Mouse (Mus musculus) neural tube, embryonic 14.5 days (tissue): ENCODE results near the gene Pitpnm2. TPM values are rescaled to one million over a fixed set of nuclear protein-coding genes. Genes with fewer than 3 reads are reported as not detected.

Experiments
- ATAC-seq: fragments of 200-750 bp; cut with Nextera tagmentation; 2 replicates; pipeline ENCODE4 v1.8.0; 2017; ENCODE audit warnings: low read depth, mild to moderate bottlenecking, moderate TSS enrichment, moderate library complexity
- H3K27ac ChIP-seq: fragments of 300-500 bp; sonication (generic); 2 replicates; pipeline ENCODE4 v1.5.1; 2014; ENCODE audit warnings: low read depth, mild to moderate bottlenecking, control low read depth, low read length, moderate library complexity, mixed read lengths
- H3K27me3 ChIP-seq: fragments of 300-500 bp; sonication (generic); 2 replicates; pipeline ENCODE4 v1.6.1; 2014; ENCODE audit warnings: low read length; ENCODE audit not compliant: control insufficient read depth, insufficient read depth
- H3K36me3 ChIP-seq: fragments of 300-500 bp; sonication (generic); 2 replicates; pipeline ENCODE4 v1.6.1; 2014; ENCODE audit warnings: low read length, mixed read lengths; ENCODE audit not compliant: control insufficient read depth, insufficient read depth
- H3K4me1 ChIP-seq: fragments of 300-500 bp; sonication (generic); 2 replicates; pipeline ENCODE4 v1.6.1; 2014; ENCODE audit warnings: low read length; ENCODE audit not compliant: control insufficient read depth, insufficient read depth
- H3K4me2 ChIP-seq: fragments of 300-500 bp; sonication (generic); 2 replicates; pipeline ENCODE4 v1.6.1; 2014; ENCODE audit warnings: mild to moderate bottlenecking, low read depth, low read length, control low read depth
- H3K4me3 ChIP-seq: fragments of 300-500 bp; sonication (generic); 2 replicates; pipeline ENCODE4 v1.5.1; 2014; ENCODE audit warnings: low read depth, low read length, control low read depth, mixed read lengths
- H3K9ac ChIP-seq: fragments of 300-500 bp; sonication (generic); replicated peaks from 2 replicates; pipeline ENCODE4 v1.6.1; 2014; ENCODE audit warnings: low read depth, mild to moderate bottlenecking, control low read depth, low read length, mixed read lengths
- H3K9me3 ChIP-seq: fragments of 300-500 bp; sonication (generic); 2 replicates; pipeline ENCODE4 v1.6.1; 2016; ENCODE audit warnings: low read length; ENCODE audit not compliant: control insufficient read depth
- WGBS: fragments of 180-500 bp; shearing (Covaris S2); extraction: QIAGEN DNeasy Blood & Tissue Kit; methylation state at CpG from one replicate; pipeline ENCODE4 v1.1.7; 2014; 5-methylcytosine and 5-hydroxymethylcytosine counted together
- polyA plus RNA-seq: library from polyadenylated mRNA; unstranded; fragments of >200 nt; fragmentation: Nextera tagmentation; extraction: Ambion mirVana; gene quantifications from 2 replicates; pipeline ENCODE4 v1.2.1, GENCODE M21; 2014

The Pitpnm2 gene
- polyA plus RNA-seq, 1 experiment from 2014 or later, result 14.3 TPM

- H3K4me1 ChIP-seq, result peaks cover 13% of the 10 kb centered on the region; the same call in 1 of the 2 replicates
- 95% methylated on average over 4 of the region's 4 CpGs for WGBS
- H3K27ac ChIP-seq, result no peak overlapping the region
- no peaks in the 10 kb centered on the region for H3K9me3 ChIP-seq
- H3K4me2 ChIP-seq, result no peak overlapping the region
- ATAC-seq, result no peak
- no peaks in the 10 kb centered on the region for H3K27me3 ChIP-seq
- H3K4me3 ChIP-seq, result no peak overlapping the region
- no peak overlapping the region for H3K9ac ChIP-seq
- H3K36me3 ChIP-seq, result no peaks in the 10 kb centered on the region
Measured at GRCm38 (mm10) chr5:124203251-124203650, 46.3 kb downstream of the Pitpnm2 start.

GRCm38 (mm10) chr5:124202071-124202470 is 47.5 kb downstream of the Pitpnm2 start:
- WGBS, result 77% methylated on average over 4 of the region's 4 CpGs
- no peak overlapping the region for H3K4me3 ChIP-seq
- H3K9ac ChIP-seq, result no peak overlapping the region
- ATAC-seq, result no peak
- H3K9me3 ChIP-seq, result no peaks in the 10 kb centered on the region
- no peaks in the 10 kb centered on the region for H3K36me3 ChIP-seq
- H3K27me3 ChIP-seq, result no peaks in the 10 kb centered on the region
- H3K4me1 ChIP-seq, result peaks cover 10% of the 10 kb centered on the region; the same call in 1 of the 2 replicates
- no peak overlapping the region for H3K27ac ChIP-seq
- no peak overlapping the region for H3K4me2 ChIP-seq

- Histone ChIP-seq H3K36me3 (no peaks in the 10 kb centered on the region), H3K27me3 (no peaks in the 10 kb centered on the region), H3K4me3 (no peak overlapping the region), H3K4me2 (no peak overlapping the region), H3K9me3 (no peaks in the 10 kb centered on the region), H3K9ac (no peak overlapping the region), H3K4me1 (peaks cover 6% of the 10 kb centered on the region; the same call in 1 of the 2 replicates), H3K27ac (no peak overlapping the region)
- ATAC-seq, result no peak
- WGBS, result 75% methylated on average over 2 of the region's 2 CpGs
Measured at GRCm38 (mm10) chr5:124201564-124201963, 48.0 kb downstream of the Pitpnm2 start.

GRCm38 (mm10) chr5:124200844-124201243 is 48.7 kb downstream of the Pitpnm2 start:
- H3K4me3 ChIP-seq, result no peak overlapping the region
- no peaks in the 10 kb centered on the region for H3K27me3 ChIP-seq
- H3K9me3 ChIP-seq, result no peaks in the 10 kb centered on the region
- H3K27ac ChIP-seq, result no peak overlapping the region
- ATAC-seq, result no peak
- H3K9ac ChIP-seq, result no peak overlapping the region
- H3K36me3 ChIP-seq, result no peaks in the 10 kb centered on the region
- no peaks in the 10 kb centered on the region for H3K4me1 ChIP-seq
- 72% methylated on average over 5 of the region's 5 CpGs for WGBS
- H3K4me2 ChIP-seq, result no peak overlapping the region

- Histone ChIP-seq H3K36me3 (no peaks in the 10 kb centered on the region), H3K4me2 (no peak overlapping the region), H3K9ac (no peak overlapping the region), H3K9me3 (no peaks in the 10 kb centered on the region), H3K4me1 (no peaks in the 10 kb centered on the region), H3K27me3 (no peaks in the 10 kb centered on the region), H3K4me3 (no peak overlapping the region), H3K27ac (no peak overlapping the region)
- ATAC-seq, result no peak
- 87% methylated on average over 5 of the region's 5 CpGs for WGBS
Measured at GRCm38 (mm10) chr5:124199168-124199567, 50.4 kb downstream of the Pitpnm2 start.

- no peak for ATAC-seq
- H3K27ac ChIP-seq, result no peak overlapping the region
- WGBS, result 88% methylated on average over 7 of the region's 7 CpGs
- H3K4me3 ChIP-seq, result no peak overlapping the region
- H3K4me2 ChIP-seq, result no peak overlapping the region
- H3K9ac ChIP-seq, result no peak overlapping the region
- H3K27me3 ChIP-seq, result no peaks in the 10 kb centered on the region
- peaks cover 6% of the 10 kb centered on the region; the same call in 1 of the 2 replicates for H3K4me1 ChIP-seq
- H3K9me3 ChIP-seq, result no peaks in the 10 kb centered on the region
- H3K36me3 ChIP-seq, result no peaks in the 10 kb centered on the region
Measured at GRCm38 (mm10) chr5:124198473-124198872, 51.1 kb downstream of the Pitpnm2 start.

GRCm38 (mm10) chr5:124196082-124196481 is 53.5 kb downstream of the Pitpnm2 start:
- ATAC-seq, result no peak
- no peak overlapping the region for H3K27ac ChIP-seq
- H3K4me3 ChIP-seq, result no peak overlapping the region
- 91% methylated on average over 4 of the region's 4 CpGs for WGBS
- H3K36me3 ChIP-seq, result no peaks in the 10 kb centered on the region
- no peak overlapping the region for H3K4me2 ChIP-seq
- peaks cover 14% of the 10 kb centered on the region; the same call in 1 of the 2 replicates for H3K4me1 ChIP-seq
- no peak overlapping the region for H3K9ac ChIP-seq
- H3K27me3 ChIP-seq, result no peaks in the 10 kb centered on the region
- H3K9me3 ChIP-seq, result no peaks in the 10 kb centered on the region

- 74% methylated on average over 11 of the region's 11 CpGs for WGBS
- H3K27ac ChIP-seq, result no peak overlapping the region
- no peak for ATAC-seq
Measured at GRCm38 (mm10) chr5:124194386-124195084, 55.0 kb downstream of the Pitpnm2 start.

GRCm38 (mm10) chr5:124193286-124194112 is 56.1 kb downstream of the Pitpnm2 start:
- WGBS, result 66% methylated on average over 24 of the region's 24 CpGs
- no peaks in the 10 kb centered on the region for H3K9me3 ChIP-seq
- peak; percentile 41; the same call in 1 of the 2 replicates for ATAC-seq
- no peak overlapping the region for H3K4me3 ChIP-seq
- peaks cover 14% of the 10 kb centered on the region; the same call in 1 of the 2 replicates for H3K4me1 ChIP-seq
- H3K27ac ChIP-seq, result peak overlapping the region; percentile 10; the same call in 1 of the 2 replicates
- no peak overlapping the region for H3K4me2 ChIP-seq
- H3K36me3 ChIP-seq, result no peaks in the 10 kb centered on the region
- H3K27me3 ChIP-seq, result no peaks in the 10 kb centered on the region
- H3K9ac ChIP-seq, result no peak overlapping the region; the same call in 1 of the 2 replicates

More at GRCm38 (mm10) chr5:124194386-124195084, 55.0 kb downstream of the Pitpnm2 start:
- Histone ChIP-seq H3K9ac (no peak overlapping the region), H3K9me3 (no peaks in the 10 kb centered on the region), H3K36me3 (no peaks in the 10 kb centered on the region), H3K4me3 (no peak overlapping the region), H3K4me1 (peaks cover 14% of the 10 kb centered on the region; the same call in 1 of the 2 replicates), H3K27me3 (no peaks in the 10 kb centered on the region), H3K4me2 (no peak overlapping the region)
